Mouse (Mus musculus): ENCODE data around the gene Bnc2. TPM values are rescaled to one million over a fixed set of nuclear protein-coding genes. Genes with fewer than 3 reads are reported as not detected.

Bnc2 gene
- total and polyA plus RNA-seq, 2 experiments from 2014 or later = 0.93 to 4.3 TPM

DNA sequence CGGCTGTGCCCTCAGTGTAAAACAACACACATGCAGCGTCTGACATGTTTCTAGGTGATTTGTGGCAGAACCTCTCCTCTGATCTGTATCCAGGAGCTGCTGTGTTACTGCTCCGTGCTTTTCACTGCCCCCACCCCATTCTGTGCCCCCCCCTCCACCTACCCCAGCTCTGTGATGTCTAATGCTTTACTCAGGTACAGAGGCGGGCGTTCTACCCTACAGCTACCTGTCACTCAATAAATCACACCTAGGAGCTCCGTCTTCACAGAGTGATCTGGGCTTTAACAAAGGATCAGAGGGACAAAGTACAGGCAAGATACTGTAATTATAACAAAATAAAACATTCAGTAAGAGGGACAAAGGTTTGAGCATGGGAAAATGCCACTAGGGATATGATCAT is 192.4 kb downstream of the Bnc2 start:
- H3K9ac ChIP-seq (replicated peaks; ENCODE audit: low read depth, low read length) = no peak overlapping the region
- TF ChIP-seq CTCF (IDR thresholded peaks at IDR 0.05; ENCODE audit: low read depth) = no peak
- no peak for TF ChIP-seq EP300 (IDR thresholded peaks at IDR 0.05; ENCODE audit: low read depth)
- no peaks in the 10 kb centered on the region for H3K4me1 ChIP-seq (ENCODE audit: control insufficient read depth, insufficient read depth)
- no peak overlapping the region for H3K4me3 ChIP-seq (ENCODE audit: low read depth, low read length)
- H3K27ac ChIP-seq (ENCODE audit: low read depth) = no peak overlapping the region
- H3K4me2 ChIP-seq (ENCODE audit: low read depth, low read length) = no peak overlapping the region
- ATAC-seq (ENCODE audit: insufficient read depth, low read depth) (no peak), DNase-seq (ENCODE audit: low spot score) (no peak)
- H3K36me3 ChIP-seq (replicated peaks; ENCODE audit: control insufficient read depth, insufficient read depth, low read length) = no peaks in the 10 kb centered on the region
- H3K9me3 ChIP-seq (replicated peaks; ENCODE audit: control insufficient read depth, low read length) = no peaks in the 10 kb centered on the region
- no peaks in the 10 kb centered on the region for H3K27me3 ChIP-seq (ENCODE audit: control insufficient read depth, insufficient read depth, low read length)
- 80% methylated on average over 6 of the region's 6 CpGs for WGBS

DNA sequence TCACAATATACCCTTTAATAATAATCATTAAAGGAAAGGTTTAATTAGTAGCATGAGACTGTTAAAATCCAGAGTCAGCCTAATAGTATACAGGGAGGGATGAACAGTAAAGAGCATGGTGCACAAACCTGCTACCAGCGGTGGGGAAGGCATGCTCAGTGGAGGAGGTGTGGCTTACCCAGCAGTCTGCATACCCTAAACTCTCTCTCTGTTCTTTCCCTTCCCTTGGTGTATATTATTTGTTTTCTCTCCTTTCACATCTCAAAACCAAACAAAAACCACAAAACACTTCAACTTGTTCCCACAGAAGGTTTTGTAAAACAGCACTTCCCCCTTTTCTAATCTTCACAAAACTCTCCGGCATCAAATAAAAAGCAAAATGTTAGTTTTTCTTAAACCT is 202.4 kb downstream of the Bnc2 start:
- H3K36me3 ChIP-seq (replicated peaks; ENCODE audit: control insufficient read depth, insufficient read depth, low read length) = no peaks in the 10 kb centered on the region
- no peaks in the 10 kb centered on the region for H3K4me1 ChIP-seq (ENCODE audit: control insufficient read depth, insufficient read depth)
- H3K27ac ChIP-seq (ENCODE audit: low read depth) = no peak overlapping the region
- no peak for ATAC-seq (ENCODE audit: insufficient read depth, low read depth)
- TF ChIP-seq CTCF (IDR thresholded peaks at IDR 0.05; ENCODE audit: low read depth) = no peak
- no peak for TF ChIP-seq EP300 (IDR thresholded peaks at IDR 0.05; ENCODE audit: low read depth)
- no peak for DNase-seq (ENCODE audit: low spot score)
- 79% methylated on average over 2 of the region's 2 CpGs for WGBS
- no peaks in the 10 kb centered on the region for H3K9me3 ChIP-seq (replicated peaks; ENCODE audit: control insufficient read depth, low read length)
- no peak overlapping the region for H3K4me2 ChIP-seq (ENCODE audit: low read depth, low read length)
- H3K27me3 ChIP-seq (ENCODE audit: control insufficient read depth, insufficient read depth, low read length) = no peaks in the 10 kb centered on the region
- H3K4me3 ChIP-seq (ENCODE audit: low read depth, low read length) = no peak overlapping the region
- H3K9ac ChIP-seq (replicated peaks; ENCODE audit: low read depth, low read length) = no peak overlapping the region

DNA sequence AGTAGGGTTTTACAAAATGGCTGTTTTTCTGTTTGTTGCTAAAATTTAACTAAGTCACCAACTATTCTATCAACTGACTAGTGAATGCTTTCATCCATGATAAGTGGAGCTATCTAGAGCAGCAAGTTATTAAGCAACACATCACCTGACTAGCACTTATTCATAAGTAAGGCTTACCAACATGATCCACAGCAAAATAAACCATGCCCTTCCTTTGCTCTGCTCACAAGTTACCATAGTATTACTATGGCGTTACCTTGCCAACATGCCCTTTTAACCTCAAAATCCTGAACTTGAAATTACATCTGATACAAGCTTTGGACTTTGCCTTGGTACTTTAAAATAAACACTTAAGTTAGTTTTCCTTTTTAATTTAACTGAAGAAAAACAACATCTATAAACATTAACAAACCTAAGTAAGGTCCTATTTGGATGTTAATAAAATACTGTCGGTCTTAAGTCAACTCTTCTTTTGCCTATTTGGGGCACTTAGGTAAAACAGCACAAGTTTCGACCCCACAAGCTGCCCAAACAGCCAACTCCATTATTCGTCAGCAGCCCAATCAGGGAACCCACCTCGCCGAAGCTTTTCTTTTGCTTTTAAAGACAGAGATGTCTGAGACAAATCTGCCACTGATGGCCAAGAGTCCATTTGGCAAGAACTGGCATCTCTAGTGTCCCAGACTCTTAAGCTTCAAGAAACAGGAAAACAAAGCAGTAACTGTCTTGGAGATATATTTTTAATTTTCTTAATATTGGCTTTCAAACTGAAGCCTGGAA is 204.8 kb downstream of the Bnc2 start:
- TF ChIP-seq CTCF (IDR thresholded peaks at IDR 0.05; ENCODE audit: low read depth) (no peak), EP300 (IDR thresholded peaks at IDR 0.05; ENCODE audit: low read depth) (no peak)
- ATAC-seq (ENCODE audit: insufficient read depth, low read depth) = no peak
- WGBS = 87% methylated on average over 6 of the region's 6 CpGs

DNA sequence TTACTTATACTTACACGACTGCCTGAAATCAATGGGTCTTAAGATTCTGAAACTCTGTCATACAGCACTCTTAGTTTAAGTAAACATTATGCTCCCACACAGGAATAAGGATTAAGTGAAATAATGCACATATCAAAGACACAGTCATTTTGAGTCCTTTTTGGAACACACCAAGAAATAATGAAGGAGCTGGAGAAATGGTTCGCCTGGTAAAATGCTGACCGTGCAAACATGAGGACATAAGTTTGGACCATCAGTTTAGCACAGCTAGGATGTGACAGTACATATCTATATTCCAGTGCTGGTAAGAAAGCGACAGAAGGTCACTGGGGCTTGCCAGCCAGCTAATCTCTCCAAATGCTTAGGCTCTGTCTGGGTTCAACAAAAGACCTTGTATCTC is 205.7 kb downstream of the Bnc2 start:
- no peak overlapping the region for H3K9ac ChIP-seq (replicated peaks; ENCODE audit: low read depth, low read length)
- 84% methylated on average over 4 of the region's 4 CpGs for WGBS
- H3K4me3 ChIP-seq (ENCODE audit: low read depth, low read length) = no peak overlapping the region
- no peak overlapping the region for H3K27ac ChIP-seq (ENCODE audit: low read depth)
- H3K4me1 ChIP-seq (ENCODE audit: control insufficient read depth, insufficient read depth) = no peaks in the 10 kb centered on the region
- H3K36me3 ChIP-seq (replicated peaks; ENCODE audit: control insufficient read depth, insufficient read depth, low read length) = no peaks in the 10 kb centered on the region
- ATAC-seq (ENCODE audit: insufficient read depth, low read depth) (no peak), DNase-seq (ENCODE audit: low spot score) (no peak)
- no peak overlapping the region for H3K4me2 ChIP-seq (ENCODE audit: low read depth, low read length)
- TF ChIP-seq CTCF (IDR thresholded peaks at IDR 0.05; ENCODE audit: low read depth) (no peak), EP300 (IDR thresholded peaks at IDR 0.05; ENCODE audit: low read depth) (no peak)
- H3K27me3 ChIP-seq (ENCODE audit: control insufficient read depth, insufficient read depth, low read length) = no peaks in the 10 kb centered on the region
- no peaks in the 10 kb centered on the region for H3K9me3 ChIP-seq (replicated peaks; ENCODE audit: control insufficient read depth, low read length)

More for the DNA sequence above, 204.8 kb downstream of the Bnc2 start:
- Histone ChIP-seq H3K9me3 (replicated peaks; ENCODE audit: control insufficient read depth, low read length) (no peaks in the 10 kb centered on the region), H3K36me3 (replicated peaks; ENCODE audit: control insufficient read depth, insufficient read depth, low read length) (no peaks in the 10 kb centered on the region), H3K27ac (ENCODE audit: low read depth) (no peak overlapping the region), H3K4me1 (ENCODE audit: control insufficient read depth, insufficient read depth) (no peaks in the 10 kb centered on the region), H3K4me2 (ENCODE audit: low read depth, low read length) (no peak overlapping the region), H3K27me3 (ENCODE audit: control insufficient read depth, insufficient read depth, low read length) (no peaks in the 10 kb centered on the region), H3K9ac (replicated peaks; ENCODE audit: low read depth, low read length) (no peak overlapping the region), H3K4me3 (ENCODE audit: low read depth, low read length) (no peak overlapping the region)
- DNase-seq (ENCODE audit: low spot score) = no peak

DNA sequence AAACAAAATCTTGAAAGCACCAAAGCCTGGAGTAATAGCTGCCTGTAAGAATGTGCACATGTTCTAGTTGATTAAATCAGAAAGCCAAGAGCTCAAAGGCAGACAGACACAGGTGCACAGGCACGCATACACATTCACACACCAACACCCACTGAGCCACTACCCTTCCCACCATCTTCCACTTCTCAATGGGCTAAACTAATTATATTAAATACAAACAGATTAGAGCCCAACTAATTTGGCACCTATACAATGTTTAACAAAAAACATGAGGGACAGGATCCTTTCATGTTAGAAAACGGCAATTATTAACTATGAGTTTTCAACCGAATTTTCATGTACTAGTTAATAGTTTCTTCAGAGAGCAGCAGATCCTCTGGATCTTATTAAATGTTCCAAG is 207.4 kb downstream of the Bnc2 start:
- Histone ChIP-seq H3K4me2 (ENCODE audit: low read depth, low read length) (no peak overlapping the region), H3K36me3 (replicated peaks; ENCODE audit: control insufficient read depth, insufficient read depth, low read length) (no peaks in the 10 kb centered on the region), H3K4me1 (ENCODE audit: control insufficient read depth, insufficient read depth) (no peaks in the 10 kb centered on the region), H3K9me3 (replicated peaks; ENCODE audit: control insufficient read depth, low read length) (no peaks in the 10 kb centered on the region), H3K9ac (replicated peaks; ENCODE audit: low read depth, low read length) (no peak overlapping the region), H3K4me3 (ENCODE audit: low read depth, low read length) (no peak overlapping the region), H3K27me3 (ENCODE audit: control insufficient read depth, insufficient read depth, low read length) (no peaks in the 10 kb centered on the region), H3K27ac (ENCODE audit: low read depth) (no peak overlapping the region)
- 83% methylated on average over 3 of the region's 3 CpGs for WGBS
- ATAC-seq (ENCODE audit: insufficient read depth, low read depth) = no peak
- TF ChIP-seq EP300 (IDR thresholded peaks at IDR 0.05; ENCODE audit: low read depth) = no peak
- no peak for TF ChIP-seq CTCF (IDR thresholded peaks at IDR 0.05; ENCODE audit: low read depth)
- DNase-seq (ENCODE audit: low spot score) = no peak

DNA sequence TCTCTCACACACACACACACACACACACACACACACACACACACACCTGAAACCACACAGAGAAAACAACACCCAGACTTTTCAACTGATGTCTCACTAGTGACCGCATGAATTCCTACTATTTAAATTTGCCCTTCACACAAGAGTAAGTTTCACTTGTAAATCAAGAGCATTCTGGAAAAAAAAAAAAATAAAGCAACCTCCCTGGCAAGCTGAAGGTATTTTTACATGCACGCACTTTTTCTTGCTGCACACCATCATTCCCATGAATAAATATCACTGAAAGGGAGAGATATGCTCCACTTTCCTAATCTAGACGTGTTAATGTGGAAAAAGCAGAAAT is 216.9 kb downstream of the Bnc2 start:
- 70% methylated on average over 3 of the region's 3 CpGs for WGBS
- Histone ChIP-seq H3K27me3 (ENCODE audit: control insufficient read depth, insufficient read depth, low read length) (no peaks in the 10 kb centered on the region), H3K9me3 (replicated peaks; ENCODE audit: control insufficient read depth, low read length) (no peaks in the 10 kb centered on the region), H3K4me1 (ENCODE audit: control insufficient read depth, insufficient read depth) (no peaks in the 10 kb centered on the region), H3K4me2 (ENCODE audit: low read depth, low read length) (no peak overlapping the region), H3K27ac (ENCODE audit: low read depth) (no peak overlapping the region), H3K4me3 (ENCODE audit: low read depth, low read length) (no peak overlapping the region), H3K36me3 (replicated peaks; ENCODE audit: control insufficient read depth, insufficient read depth, low read length) (no peaks in the 10 kb centered on the region), H3K9ac (replicated peaks; ENCODE audit: low read depth, low read length) (no peak overlapping the region)
- DNase-seq (ENCODE audit: low spot score) (no peak), ATAC-seq (ENCODE audit: insufficient read depth, low read depth) (no peak)
- TF ChIP-seq EP300 (IDR thresholded peaks at IDR 0.05; ENCODE audit: low read depth) (no peak), CTCF (IDR thresholded peaks at IDR 0.05; ENCODE audit: low read depth) (no peak)
